Mouse (Mus musculus) cerebellum, adult (tissue): ENCODE measurements at regions not wholly inside any gene's neighbourhood (a gene's known extent, or its start where the extent isn't known, plus 50 kb on each side); places are given as distances from the start of the nearest gene placed in this dataset.

Experiments used
- ATAC-seq: cut with Nextera tagmentation; 2 replicates; pipeline ENCODE4 v1.9.2; 2017; ENCODE audit warnings: mild to moderate bottlenecking, moderate library complexity, mixed read lengths; ENCODE audit not compliant: insufficient number of reproducible peaks, low FRiP score, low TSS enrichment

DNA sequence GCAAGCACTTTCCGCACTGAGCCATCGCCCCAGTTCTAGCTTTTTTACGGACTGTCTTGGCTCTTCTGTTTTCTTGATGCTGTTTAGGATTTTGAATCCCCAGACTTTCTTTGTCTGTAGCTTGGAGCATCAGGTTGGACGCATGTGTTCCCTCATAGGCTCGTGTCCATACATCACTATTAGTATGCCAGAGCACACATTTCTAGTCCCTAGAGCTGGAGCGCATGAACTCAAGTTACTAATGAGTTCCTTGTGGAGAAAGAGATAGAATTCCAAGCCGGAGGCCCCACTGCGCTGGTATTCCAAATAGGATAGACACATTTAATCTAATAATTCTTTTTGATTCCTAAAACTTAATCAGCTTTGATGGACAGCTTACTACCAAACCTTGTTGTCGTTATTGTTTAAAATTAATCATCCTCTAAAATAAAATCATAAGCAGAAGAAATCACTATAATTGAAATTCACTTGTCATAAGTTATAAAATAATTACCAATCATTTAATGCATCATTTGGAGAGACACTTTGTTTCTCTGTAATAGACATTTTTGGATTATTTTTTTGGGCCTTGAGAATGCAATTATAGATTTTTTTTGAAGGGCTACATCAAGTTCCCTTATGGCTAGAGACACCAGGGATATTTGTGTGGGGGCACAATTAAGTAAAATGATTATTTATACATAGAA, 74.5 kb upstream of the Sash1 start:
- no peak for ATAC-seq

GRCm38 (mm10) chr10:8955499-8956211, 69.8 kb upstream of the Sash1 start:
- ATAC-seq: peak; percentile 53

- ATAC-seq: no peak
These were observed 68.1 kb upstream of the Sash1 start for GRCm38 (mm10) chr10:8954003-8954402.

GRCm38 (mm10) chr10:8952922-8953321, 67.1 kb upstream of the Sash1 start:
- no peak for ATAC-seq

GRCm38 (mm10) chr10:8951937-8952336, 66.1 kb upstream of the Sash1 start:
- no peak for ATAC-seq

DNA sequence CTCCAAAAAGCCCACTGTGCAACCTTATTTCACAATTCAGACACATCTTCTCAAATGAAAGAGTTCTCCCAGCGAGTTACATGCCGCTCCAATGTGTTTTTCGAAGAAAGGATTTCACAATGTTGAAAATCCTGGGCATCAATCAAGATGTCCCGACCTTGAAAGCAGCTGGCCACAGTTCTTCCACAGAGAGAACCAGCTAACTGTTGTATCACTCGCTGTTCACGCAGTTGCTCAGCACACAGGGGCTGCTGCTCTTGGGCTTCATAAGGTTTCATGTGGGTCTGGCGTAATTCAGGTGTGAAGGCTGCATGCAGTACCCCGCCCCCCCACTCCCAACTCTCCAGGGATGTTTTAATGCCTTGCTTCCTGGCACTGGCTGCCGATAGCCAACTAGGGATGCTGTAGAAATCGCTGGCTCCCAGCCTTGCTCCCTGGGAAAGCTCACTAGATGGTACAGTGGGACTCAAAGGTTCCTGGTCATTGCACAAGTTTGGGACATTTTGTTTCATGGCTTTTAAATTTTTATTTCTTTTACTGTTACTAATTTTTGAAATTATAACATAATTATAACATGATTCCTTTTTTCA, 65.5 kb upstream of the Sash1 start:
- ATAC-seq: no peak

DNA sequence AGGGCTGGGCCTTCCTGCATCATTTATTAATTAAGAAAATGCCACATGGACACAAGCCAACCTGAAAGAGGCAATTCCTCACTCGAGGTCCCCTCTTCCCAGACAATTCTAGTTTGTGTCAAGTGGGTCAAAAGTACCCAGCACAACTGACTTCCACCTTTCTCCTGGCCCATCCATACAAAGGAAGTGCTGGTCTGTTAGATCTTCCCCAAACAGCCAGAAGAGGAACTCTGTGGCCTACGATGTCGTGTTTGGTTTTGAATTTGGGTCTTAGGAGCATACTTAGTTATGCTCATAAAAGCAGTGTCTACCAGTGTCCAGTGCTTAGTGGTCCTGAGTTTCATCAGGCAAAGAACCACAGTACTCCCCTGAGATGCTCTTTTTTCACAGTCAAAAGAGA, 62.4 kb upstream of the Sash1 start:
- no peak for ATAC-seq

DNA sequence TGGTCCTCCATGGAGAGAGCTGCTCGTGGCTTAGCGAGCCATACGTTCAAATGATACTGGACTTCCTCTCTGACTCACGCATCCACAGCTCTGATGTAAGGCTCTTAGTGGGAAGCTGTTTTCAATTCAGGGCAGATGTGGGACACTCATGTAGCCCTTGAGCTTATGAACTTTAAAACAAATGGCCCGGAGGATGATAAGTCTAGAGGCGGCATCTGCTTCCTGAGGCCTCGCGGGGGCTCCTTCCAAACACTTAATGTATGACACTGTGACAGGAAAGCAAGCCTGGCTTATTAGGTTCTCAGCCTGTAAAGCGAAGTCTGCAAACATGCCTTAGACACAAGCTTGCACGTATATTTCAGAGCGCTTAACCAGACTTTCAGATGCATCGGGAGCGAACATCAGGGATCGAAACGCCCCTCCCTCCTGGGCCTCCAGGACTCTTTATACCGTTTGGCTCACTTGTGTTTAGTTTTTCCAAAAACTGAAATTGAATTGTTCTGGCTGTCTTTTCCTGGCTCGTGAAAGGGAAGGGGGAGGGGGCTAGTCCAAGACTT, 59.4 kb upstream of the Sash1 start:
- no peak for ATAC-seq

DNA sequence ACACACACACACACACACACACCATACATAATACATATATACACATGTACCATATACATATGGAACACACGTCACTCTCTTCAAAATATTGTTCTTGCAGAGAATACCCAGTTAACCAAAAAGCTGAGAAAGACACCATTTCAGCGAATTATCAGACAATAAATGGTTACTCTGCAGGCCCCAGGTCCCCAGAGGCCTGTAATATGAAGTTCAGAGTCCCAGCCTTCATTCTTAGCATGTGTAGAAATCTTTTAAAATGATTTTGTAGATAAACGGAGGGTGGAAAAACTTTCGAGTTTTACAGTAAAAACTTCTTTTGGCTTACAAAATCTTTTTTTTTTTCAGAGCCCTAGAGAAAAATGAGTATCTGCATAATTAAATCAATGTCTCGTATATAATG, 58.7 kb upstream of the Sash1 start:
- no peak for ATAC-seq

DNA sequence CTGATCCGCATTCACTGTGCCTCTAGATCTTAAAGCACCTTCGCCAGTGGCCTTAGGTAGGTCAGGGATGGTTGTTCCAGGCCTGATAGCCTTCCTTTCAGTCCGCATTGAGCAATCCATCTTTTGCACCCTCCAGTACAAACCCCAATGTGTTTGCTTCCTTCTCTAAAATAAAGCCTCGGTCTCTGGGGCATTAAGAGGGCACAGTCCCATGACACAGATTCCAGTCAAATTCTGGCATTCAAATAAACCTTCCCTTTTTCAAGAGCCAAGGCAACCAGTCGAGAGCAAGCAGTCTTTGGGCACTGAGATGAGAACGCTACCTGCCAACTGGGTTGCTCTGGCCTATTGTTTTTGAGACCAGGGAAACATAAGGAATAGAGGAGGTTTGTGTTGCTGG, 57.8 kb upstream of the Sash1 start:
- ATAC-seq: no peak

- ATAC-seq: no peak
These were observed 57.1 kb upstream of the Sash1 start for GRCm38 (mm10) chr10:8942967-8943471.

DNA sequence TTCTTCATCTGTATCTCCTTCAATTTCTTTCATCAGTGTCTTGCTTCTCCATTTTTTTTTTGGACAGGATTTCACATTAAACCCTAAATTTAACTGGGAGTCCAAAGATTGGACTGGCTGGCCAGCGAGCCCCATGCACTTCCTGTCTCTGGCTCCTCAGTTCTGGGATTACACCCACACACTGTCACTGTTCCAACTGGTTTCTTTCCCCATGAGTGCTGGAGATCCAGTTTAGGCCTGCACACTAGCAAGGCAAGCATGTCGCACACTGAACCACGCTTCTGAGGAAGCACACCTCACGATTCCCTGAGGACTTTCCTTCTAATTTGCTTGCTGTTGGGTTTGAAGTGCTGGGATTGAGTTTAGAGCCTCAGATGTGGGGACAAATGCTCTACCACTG, 50.5 kb upstream of the Sash1 start:
- no peak; the same call in 1 of the 2 replicates for ATAC-seq
